Mouse (Mus musculus): ENCODE data around the gene Thy1. TPM values are rescaled to one million over a fixed set of nuclear protein-coding genes. Genes with fewer than 3 reads are reported as not detected.

The Thy1 gene
- polyA plus RNA-seq (2015; fragmentation: Illumina TruSeq; extraction: RNeasy Lipid Tissue Mini Kit (QIAGEN cat#74804); ENCODE audit: low read depth, low replicate concordance), result 1,192 TPM

DNA sequence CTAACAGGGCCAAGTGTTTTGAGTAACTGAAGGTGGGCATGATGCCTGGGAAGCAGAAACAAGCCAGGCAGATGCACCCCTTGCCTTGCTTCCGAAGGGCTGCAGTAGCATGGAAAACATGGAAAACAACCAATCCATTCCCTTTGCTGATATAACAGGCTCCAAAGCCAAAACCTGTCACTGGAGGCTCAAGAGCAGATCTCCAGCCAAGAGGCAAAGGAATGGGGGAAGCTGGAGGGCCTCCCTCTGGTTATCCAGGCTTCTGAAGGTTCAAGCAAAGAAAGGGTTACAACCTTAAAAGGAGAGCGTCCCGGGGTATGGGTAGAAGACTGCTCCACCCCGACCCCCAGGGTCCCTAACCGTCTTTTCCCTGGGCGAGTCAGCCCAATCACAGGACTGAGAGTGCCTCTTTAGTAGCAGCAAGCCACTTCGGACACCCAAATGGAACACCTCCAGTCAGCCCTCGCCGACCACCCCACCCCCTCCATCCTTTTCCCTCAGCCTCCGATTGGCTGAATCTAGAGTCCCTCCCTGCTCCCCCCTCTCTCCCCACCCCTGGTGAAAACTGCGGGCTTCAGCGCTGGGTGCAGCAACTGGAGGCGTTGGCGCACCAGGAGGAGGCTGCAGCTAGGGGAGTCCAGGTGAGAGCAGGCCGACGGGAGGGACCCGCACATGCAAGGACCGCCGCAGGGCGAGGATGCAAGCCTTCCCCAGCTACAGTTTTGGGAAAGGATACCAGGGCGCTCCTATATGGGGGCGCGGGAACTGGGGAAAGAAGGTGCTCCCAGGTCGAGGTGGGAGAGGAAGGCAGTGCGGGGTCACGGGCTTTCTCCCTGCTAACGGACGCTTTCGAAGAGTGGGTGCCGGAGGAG lies at the start of gene Thy1:
Gene Thy1, plus strand, starts transcription at position 549 of the 872 bp plus-strand sequence.

DNA sequence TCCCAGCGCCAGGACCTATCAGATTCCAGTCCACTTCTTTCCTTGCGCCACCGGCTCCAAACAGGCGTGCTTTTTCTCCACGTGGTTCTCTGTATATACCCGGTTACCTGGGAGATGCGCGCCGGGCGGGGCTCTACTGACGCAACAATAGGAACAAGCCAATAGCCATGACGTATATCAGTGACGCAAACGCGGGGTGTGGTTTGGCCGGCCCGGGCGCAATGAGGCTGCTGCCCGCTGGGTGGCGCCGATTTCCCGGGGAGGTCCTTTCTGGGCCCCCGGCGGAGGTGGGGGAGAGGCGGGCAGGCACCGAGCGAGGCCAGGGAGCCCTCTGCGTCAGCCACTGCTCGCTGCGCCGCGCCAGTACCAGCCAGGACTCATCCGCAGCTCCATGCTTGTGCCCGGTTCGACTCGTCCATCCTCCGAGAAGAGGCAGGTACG lies 23.6 kb downstream of the Thy1 start, which contains the start of gene Usp2:
Gene Usp2, plus strand, starts transcription at position 237 of the 441 bp plus-strand sequence.

Other genes with a start within 250 kb of the Thy1 start
- 41.5 TPM for gene Usp2, start 23.6 kb downstream of the Thy1 start, polyA plus RNA-seq (2015; fragmentation: Illumina TruSeq; extraction: RNeasy Lipid Tissue Mini Kit (QIAGEN cat#74804); ENCODE audit: low read depth, low replicate concordance)
- 6.8 TPM for gene Mfrp, start 58.3 kb downstream of the Thy1 start, polyA plus RNA-seq (2015; fragmentation: Illumina TruSeq; extraction: RNeasy Lipid Tissue Mini Kit (QIAGEN cat#74804); ENCODE audit: low read depth, low replicate concordance)
- 23.8 TPM for gene C1qtnf5, start 63.9 kb downstream of the Thy1 start, polyA plus RNA-seq (2015; fragmentation: Illumina TruSeq; extraction: RNeasy Lipid Tissue Mini Kit (QIAGEN cat#74804); ENCODE audit: low read depth, low replicate concordance)
- 0.40 TPM for gene Gm49380, start 70.1 kb downstream of the Thy1 start, polyA plus RNA-seq (2015; fragmentation: Illumina TruSeq; extraction: RNeasy Lipid Tissue Mini Kit (QIAGEN cat#74804); ENCODE audit: low read depth, low replicate concordance)
- gene Rnf26, start 70.1 kb downstream of the Thy1 start, polyA plus RNA-seq (2015; fragmentation: Illumina TruSeq; extraction: RNeasy Lipid Tissue Mini Kit (QIAGEN cat#74804); ENCODE audit: low read depth, low replicate concordance), result 23.6 TPM
- gene Mcam, start 91.1 kb downstream of the Thy1 start, polyA plus RNA-seq (2015; fragmentation: Illumina TruSeq; extraction: RNeasy Lipid Tissue Mini Kit (QIAGEN cat#74804); ENCODE audit: low read depth, low replicate concordance), result 22.9 TPM
- 20.5 TPM for gene Cbl, start 190.7 kb downstream of the Thy1 start, polyA plus RNA-seq (2015; fragmentation: Illumina TruSeq; extraction: RNeasy Lipid Tissue Mini Kit (QIAGEN cat#74804); ENCODE audit: low read depth, low replicate concordance)
- 21.0 TPM for gene Ccdc153, start 197.3 kb downstream of the Thy1 start, polyA plus RNA-seq (2015; fragmentation: Illumina TruSeq; extraction: RNeasy Lipid Tissue Mini Kit (QIAGEN cat#74804); ENCODE audit: low read depth, low replicate concordance)
- 0.67 TPM for gene Pdzd3, start 208.1 kb downstream of the Thy1 start, polyA plus RNA-seq (2015; fragmentation: Illumina TruSeq; extraction: RNeasy Lipid Tissue Mini Kit (QIAGEN cat#74804); ENCODE audit: low read depth, low replicate concordance)
- gene Nlrx1, start 225.2 kb downstream of the Thy1 start, polyA plus RNA-seq (2015; fragmentation: Illumina TruSeq; extraction: RNeasy Lipid Tissue Mini Kit (QIAGEN cat#74804); ENCODE audit: low read depth, low replicate concordance), result 5.8 TPM
- 43.6 TPM for gene Abcg4, start 245.2 kb downstream of the Thy1 start, polyA plus RNA-seq (2015; fragmentation: Illumina TruSeq; extraction: RNeasy Lipid Tissue Mini Kit (QIAGEN cat#74804); ENCODE audit: low read depth, low replicate concordance)